Mouse (Mus musculus) heart, postnatal 25 days (tissue): ENCODE measurements around the gene Klhdc8a. TPM values are rescaled to one million over a fixed set of nuclear protein-coding genes. Genes with fewer than 3 reads are reported as not detected.
"Not testable (repeated sequence)": the region's sequence is repeated elsewhere in the genome, so short reads cannot be mapped to it uniquely, and the experiment has no call there.

Source experiments
- DNase-seq: peaks from one replicate; pipeline ENCODE4 v3.0.0; 2022; ENCODE audit warnings: low spot score
- intact Hi-C: fragments of 180-260 bp; cut with DNase I; formaldehyde crosslinking; loops from one replicate; pipeline ENCODE4 v1.15.1; 2025
- total RNA-seq, 2 experiments: library from RNA; stranded (reverse); gene quantifications; 2 replicates each; pipeline ENCODE4 v1.2.3; 2021

The Klhdc8a gene
- total RNA-seq, 2 experiments from 2014 or later = 22.3 to 28.8 TPM

DNA sequence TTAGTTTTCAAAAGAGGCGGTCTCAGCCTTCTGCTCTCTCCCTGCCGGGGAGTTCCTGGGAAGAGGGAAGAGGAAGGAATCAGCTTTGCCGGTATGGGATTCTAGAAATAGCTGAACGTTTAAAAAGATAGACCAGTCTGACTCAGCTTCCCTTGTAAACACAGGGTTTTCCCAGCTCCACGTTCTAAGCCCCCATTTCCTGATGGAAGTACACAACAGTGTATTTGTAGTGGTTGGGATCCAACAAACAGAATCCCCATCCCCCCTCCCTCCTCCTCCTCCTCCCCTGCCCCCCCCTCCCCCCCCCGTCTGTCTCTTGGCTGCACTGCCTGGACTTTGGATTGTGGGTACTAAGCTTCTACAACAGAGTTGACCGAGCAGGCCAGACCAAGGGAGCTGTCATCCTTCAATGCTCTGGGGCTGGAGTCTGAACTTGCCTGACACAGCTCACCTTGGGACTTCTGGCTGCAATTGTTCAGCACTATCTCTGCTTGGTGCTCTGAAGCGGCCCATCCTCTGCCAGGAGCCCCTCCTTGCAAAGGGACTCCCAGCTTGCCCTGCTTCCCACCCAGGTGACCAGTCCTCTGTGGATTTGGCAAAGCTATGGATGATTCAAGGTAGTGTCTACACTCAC lies 39.7 kb downstream of the Klhdc8a start:
- no peak for DNase-seq
- intact Hi-C loops = no loop called here

GRCm38 (mm10) chr1:132341731-132342501 lies 43.5 kb downstream of the Klhdc8a start:
- DNase-seq = peak; percentile 82
- intact Hi-C loops = no loop called here

- no peak for DNase-seq
- intact Hi-C loops = no loop called here
These were observed 44.1 kb downstream of the Klhdc8a start for GRCm38 (mm10) chr1:132342518-132342917.

GRCm38 (mm10) chr1:132343191-132343590 lies 44.8 kb downstream of the Klhdc8a start:
- intact Hi-C loops = no loop called here
- no peak for DNase-seq

GRCm38 (mm10) chr1:132343656-132344055 lies 45.2 kb downstream of the Klhdc8a start:
- intact Hi-C loops = no loop called here
- no peak for DNase-seq

GRCm38 (mm10) chr1:132345514-132345913 lies 47.1 kb downstream of the Klhdc8a start:
- intact Hi-C loops = no loop called here
- no peak for DNase-seq

GRCm38 (mm10) chr1:132346134-132346851 lies 47.9 kb downstream of the Klhdc8a start:
- intact Hi-C loops = no loop called here
- DNase-seq = peak; percentile 78

GRCm38 (mm10) chr1:132346951-132347350 lies 48.5 kb downstream of the Klhdc8a start:
- DNase-seq = no peak
- intact Hi-C loops = no loop called here

DNA sequence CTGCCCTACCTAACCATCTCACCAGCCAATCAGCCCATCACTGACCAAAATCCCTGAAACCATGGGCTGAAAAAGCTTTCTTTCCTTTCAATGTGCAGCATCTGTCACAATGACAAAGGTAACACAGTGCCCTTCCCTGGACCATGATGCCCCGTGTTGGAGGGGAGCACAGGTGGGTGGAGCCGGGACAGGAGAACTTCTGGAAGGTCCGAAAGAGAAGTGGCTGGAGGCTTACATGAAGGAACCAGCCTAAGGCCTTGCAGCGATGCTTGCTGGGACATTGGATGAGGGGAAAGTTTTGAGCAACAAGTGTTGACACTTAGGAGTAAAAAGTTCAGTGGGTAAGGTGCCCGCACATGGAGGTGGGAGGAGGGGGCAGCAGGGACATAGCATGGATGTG lies 50.0 kb downstream of the Klhdc8a start:
- intact Hi-C loops = no loop called here
- no peak for DNase-seq

- DNase-seq, intact Hi-C loops: not testable (repeated sequence)
These were observed 50.6 kb downstream of the Klhdc8a start for GRCm38 (mm10) chr1:132349049-132349448.

GRCm38 (mm10) chr1:132349601-132350000 lies 51.2 kb downstream of the Klhdc8a start:
- DNase-seq, intact Hi-C loops: not testable (repeated sequence)

GRCm38 (mm10) chr1:132351058-132351457 lies 52.6 kb downstream of the Klhdc8a start:
- intact Hi-C loops = loop anchor here (10.0 kb wide), 1 partner anchor 116 kb away; no protein-coding TSS in a partner anchor
- DNase-seq = no peak

GRCm38 (mm10) chr1:132353389-132353788 lies 55.0 kb downstream of the Klhdc8a start:
- no peak for DNase-seq

GRCm38 (mm10) chr1:132354234-132354633 lies 55.8 kb downstream of the Klhdc8a start:
- no peak for DNase-seq
- intact Hi-C loops = loop anchor here (2.0 to 10.0 kb wide), 2 partner anchors 119 to 197 kb away; no protein-coding TSS in a partner anchor

More at GRCm38 (mm10) chr1:132353389-132353788, 55.0 kb downstream of the Klhdc8a start:
- intact Hi-C loops = loop anchor here (10.0 kb wide), 1 partner anchor 119 kb away; no protein-coding TSS in a partner anchor

DNA sequence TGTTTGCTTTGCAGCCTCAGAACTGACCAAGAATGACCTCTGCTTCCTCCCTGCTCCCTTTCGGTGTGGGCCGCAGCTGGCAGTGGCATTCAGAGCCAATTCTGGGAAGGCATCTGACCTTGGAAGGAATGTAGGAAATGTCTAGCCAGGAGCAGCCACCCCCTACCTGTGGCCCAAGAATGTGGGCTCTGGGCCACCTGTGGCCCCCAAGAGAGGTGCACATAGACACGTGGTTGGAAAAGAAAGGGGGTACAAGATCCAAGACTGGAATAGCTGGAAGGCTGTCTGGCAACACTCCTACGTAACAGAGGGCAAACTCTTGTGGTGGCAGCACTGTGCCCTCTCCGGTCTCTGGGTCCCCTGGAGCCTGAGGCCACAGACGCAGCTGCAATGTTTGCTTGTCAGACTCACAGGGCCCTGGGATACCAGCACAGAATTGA lies 56.8 kb downstream of the Klhdc8a start:
- intact Hi-C loops = loop anchor here (1.0 to 10.0 kb wide), 3 partner anchors 42 to 198 kb away; no protein-coding TSS in a partner anchor
- DNase-seq = no peak

- intact Hi-C loops = loop anchor here (1.0 to 10.0 kb wide), 3 partner anchors 43 to 199 kb away; no protein-coding TSS in a partner anchor
- DNase-seq = peak; percentile 72
These were observed 57.4 kb downstream of the Klhdc8a start for GRCm38 (mm10) chr1:132355841-132356242.

DNA sequence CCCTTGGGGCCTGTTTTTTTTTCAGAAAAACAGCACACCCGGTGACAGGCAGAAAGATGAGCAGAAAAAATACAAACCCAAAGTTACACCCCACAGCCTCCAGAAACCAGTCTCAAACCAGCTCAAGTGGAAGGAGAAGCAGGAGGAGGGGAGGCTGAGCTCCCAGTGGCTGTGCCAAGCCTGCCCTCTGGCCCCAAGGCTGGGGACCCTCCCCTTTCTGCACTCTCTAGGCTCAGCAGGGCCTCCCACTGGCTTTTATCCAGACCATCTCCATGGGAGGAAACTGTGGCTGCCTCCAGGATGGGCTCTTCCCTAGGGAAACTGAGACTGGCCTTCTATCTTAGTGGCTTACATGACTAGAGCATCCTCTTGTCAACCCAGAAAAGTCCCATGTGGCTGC lies 58.4 kb downstream of the Klhdc8a start:
- intact Hi-C loops = loop anchor here (10.0 kb wide), 1 partner anchor 122 kb away; no protein-coding TSS in a partner anchor
- DNase-seq = no peak
